Mouse (Mus musculus) liver, embryonic 13.5 days (tissue): ENCODE results near the gene Kazn. TPM values are rescaled to one million over a fixed set of nuclear protein-coding genes. Genes with fewer than 3 reads are reported as not detected.

ENCODE experiments used
- ATAC-seq: fragments of 200-750 bp; cut with Nextera tagmentation; 2 replicates; pipeline ENCODE4 v1.8.0; 2017; ENCODE audit warnings: low read depth, mild to moderate bottlenecking, moderate number of reproducible peaks, moderate library complexity
- DNase-seq: peaks from one replicate; pipeline ENCODE4 v3.0.0; 2022
- H3K27ac ChIP-seq: fragments of 300-500 bp; sonication (generic); 2 replicates; pipeline ENCODE4 v1.5.1; 2015; ENCODE audit warnings: moderate library complexity, mild to moderate bottlenecking, inconsistent platforms
- H3K27me3 ChIP-seq: fragments of 300-500 bp; sonication (generic); 2 replicates; pipeline ENCODE4 v1.6.1; 2015; ENCODE audit warnings: mild to moderate bottlenecking, inconsistent platforms
- H3K36me3 ChIP-seq: fragments of 300-500 bp; sonication (generic); 2 replicates; pipeline ENCODE4 v1.6.1; 2015; ENCODE audit warnings: mild to moderate bottlenecking, inconsistent platforms
- H3K4me1 ChIP-seq: fragments of 300-500 bp; sonication (generic); replicated peaks from 2 replicates; pipeline ENCODE4 v1.6.1; 2015; ENCODE audit warnings: inconsistent platforms
- H3K4me2 ChIP-seq: fragments of 300-500 bp; sonication (generic); 2 replicates; pipeline ENCODE4 v1.6.1; 2015; ENCODE audit warnings: inconsistent platforms, mild to moderate bottlenecking, moderate library complexity
- H3K4me3 ChIP-seq: fragments of 300-500 bp; sonication (generic); replicated peaks from 2 replicates; pipeline ENCODE4 v1.5.1; 2015; ENCODE audit warnings: mild to moderate bottlenecking, inconsistent platforms
- H3K9ac ChIP-seq: fragments of 300-500 bp; sonication (generic); 2 replicates; pipeline ENCODE4 v1.6.1; 2015; ENCODE audit warnings: mild to moderate bottlenecking, inconsistent platforms
- H3K9me3 ChIP-seq: fragments of 300-500 bp; sonication (generic); replicated peaks from 2 replicates; pipeline ENCODE4 v1.6.1; 2016; ENCODE audit warnings: inconsistent platforms
- WGBS: fragments of 180-500 bp; shearing (Covaris S2); methylation state at CpG from one replicate; pipeline ENCODE4 v1.1.7; 2015; ENCODE audit not compliant: insufficient replicate concordance; 5-methylcytosine and 5-hydroxymethylcytosine counted together
- polyA plus RNA-seq: library from polyadenylated mRNA; unstranded; fragments of >200 nt; fragmentation: Nextera tagmentation; extraction: Ambion mirVana; gene quantifications from 2 replicates; pipeline ENCODE4 v1.2.1, GENCODE M21; 2015

The Kazn gene
- polyA plus RNA-seq, 1 experiment from 2014 or later = 0.65 TPM

DNA sequence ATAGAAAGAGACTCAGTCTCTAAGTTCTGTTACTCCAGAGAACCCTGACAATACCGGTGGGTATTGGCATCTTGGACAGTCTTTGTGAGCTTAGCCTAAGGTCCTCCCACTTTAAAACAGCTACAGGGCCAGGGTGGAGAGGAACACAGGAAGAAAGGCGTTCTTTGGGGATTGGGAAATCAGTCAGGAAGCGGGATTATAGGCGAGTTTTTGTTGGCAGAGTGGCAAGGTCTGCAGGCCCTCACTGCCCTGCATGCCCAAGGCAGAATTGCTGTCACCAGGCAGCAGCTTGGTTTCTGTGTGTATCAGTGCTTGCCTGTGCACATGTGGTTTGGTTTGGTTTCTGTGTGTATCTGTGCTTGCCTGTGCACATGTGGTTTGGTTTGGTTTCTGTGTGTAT lies 22.5 kb upstream of the Kazn start:
- Histone ChIP-seq H3K27ac (no peak overlapping the region), H3K9me3 (no peaks in the 10 kb centered on the region), H3K4me2 (no peak overlapping the region), H3K9ac (no peak overlapping the region), H3K4me3 (no peak overlapping the region), H3K4me1 (no peaks in the 10 kb centered on the region), H3K36me3 (no peaks in the 10 kb centered on the region), H3K27me3 (no peaks in the 10 kb centered on the region)
- no peak for ATAC-seq
- no peak for DNase-seq
- 50% methylated on average over 4 of the region's 4 CpGs for WGBS

DNA sequence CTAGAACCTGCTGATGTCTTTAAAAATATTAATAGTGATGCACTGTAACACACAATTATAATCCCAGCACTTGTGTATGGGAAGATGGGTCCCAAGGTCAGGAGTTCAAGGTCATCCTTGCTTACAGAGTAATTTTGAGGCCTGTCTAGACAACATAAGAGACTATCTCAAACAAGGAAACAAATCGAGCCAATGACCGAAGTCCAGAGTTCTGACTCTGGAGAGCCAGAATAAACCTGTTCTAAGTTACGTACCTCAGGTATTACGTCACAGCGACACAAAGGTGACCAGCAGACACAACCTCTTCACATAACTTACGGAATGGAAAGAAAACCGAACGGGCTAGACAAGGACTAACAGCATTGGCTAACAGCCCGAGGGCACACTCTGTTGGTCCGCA lies 19.5 kb upstream of the Kazn start:
- Histone ChIP-seq H3K4me3 (no peak overlapping the region), H3K4me1 (no peaks in the 10 kb centered on the region), H3K9me3 (no peaks in the 10 kb centered on the region), H3K27ac (no peak overlapping the region), H3K36me3 (no peaks in the 10 kb centered on the region), H3K4me2 (no peak overlapping the region), H3K27me3 (no peaks in the 10 kb centered on the region), H3K9ac (no peak overlapping the region)
- 75% methylated on average over 10 of the region's 10 CpGs for WGBS
- ATAC-seq = no peak
- no peak for DNase-seq

DNA sequence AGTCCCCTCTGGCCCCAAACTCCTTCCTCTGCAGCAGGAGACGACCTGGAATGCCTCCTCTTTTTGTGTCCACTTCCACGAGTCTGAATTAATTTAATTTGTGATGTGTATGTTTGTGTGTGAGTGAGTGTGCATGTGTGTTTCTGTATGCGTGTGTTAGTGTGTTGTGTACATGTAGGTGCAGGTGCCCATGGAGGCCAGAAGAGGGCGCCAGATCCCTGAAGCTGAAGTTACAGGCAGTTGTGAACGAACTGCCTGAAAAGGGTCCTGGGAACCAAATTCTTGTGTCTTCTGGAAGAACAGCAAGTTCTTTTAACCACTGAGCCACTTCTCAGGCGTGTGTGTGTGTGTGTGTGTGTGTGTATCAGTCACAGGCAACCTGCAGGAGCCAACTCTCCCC lies 14.9 kb upstream of the Kazn start:
- no peak overlapping the region for H3K27ac ChIP-seq
- H3K4me1 ChIP-seq = no peaks in the 10 kb centered on the region
- H3K9me3 ChIP-seq = no peaks in the 10 kb centered on the region
- no peak overlapping the region for H3K4me2 ChIP-seq
- H3K27me3 ChIP-seq = no peaks in the 10 kb centered on the region
- no peak for DNase-seq
- ATAC-seq = no peak
- no peaks in the 10 kb centered on the region for H3K36me3 ChIP-seq
- no peak overlapping the region for H3K4me3 ChIP-seq
- no peak overlapping the region for H3K9ac ChIP-seq
- WGBS = 44% methylated on average over 6 of the region's 6 CpGs

DNA sequence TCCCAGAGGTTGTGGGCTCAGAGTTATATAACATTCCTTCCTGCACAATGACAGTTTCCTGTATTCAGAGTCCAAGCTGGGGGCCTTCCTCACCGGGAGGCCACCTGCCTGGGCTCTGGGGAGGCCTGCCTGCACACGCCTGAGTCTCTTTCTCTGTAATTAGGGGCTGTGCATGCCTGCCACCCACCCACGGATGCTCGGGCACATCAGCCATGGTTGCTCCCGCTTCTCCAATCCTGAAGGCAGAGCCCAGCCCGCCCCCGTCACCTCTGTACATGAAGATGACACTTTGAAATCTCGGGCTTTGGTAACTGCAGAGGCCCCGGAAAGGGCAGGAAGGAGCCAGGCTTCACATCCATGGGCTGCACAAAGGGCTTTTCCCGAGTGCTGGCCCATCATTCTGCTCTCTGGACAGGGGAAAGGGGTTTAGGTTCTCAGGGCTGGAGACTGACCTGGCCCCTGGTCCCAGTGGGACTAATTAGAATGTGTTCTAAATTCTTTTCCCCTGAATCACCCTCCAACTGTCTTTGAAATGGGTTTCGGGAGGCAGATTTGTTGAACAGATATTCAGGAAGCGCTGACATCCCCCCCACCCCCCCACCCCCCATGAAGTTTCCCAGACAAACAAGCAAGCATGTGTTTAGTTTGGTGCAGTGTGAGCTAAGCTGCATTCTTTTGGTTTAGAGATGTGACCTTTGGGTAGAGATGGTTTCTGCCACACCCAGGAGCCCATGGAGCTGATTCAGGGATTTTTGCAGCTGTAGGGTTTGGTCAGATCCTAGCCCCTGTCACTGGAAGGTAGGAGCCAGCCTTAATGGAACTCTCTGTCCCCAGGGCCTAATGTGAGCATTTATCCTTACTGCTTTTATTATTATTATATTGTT lies 12.5 kb upstream of the Kazn start:
- H3K36me3 ChIP-seq = no peaks in the 10 kb centered on the region
- WGBS = 44% methylated on average over 12 of the region's 12 CpGs
- H3K4me2 ChIP-seq = no peak overlapping the region
- no peak for ATAC-seq
- no peak overlapping the region for H3K9ac ChIP-seq
- H3K9me3 ChIP-seq = no peaks in the 10 kb centered on the region
- H3K4me3 ChIP-seq = no peak overlapping the region
- H3K4me1 ChIP-seq = no peaks in the 10 kb centered on the region
- no peaks in the 10 kb centered on the region for H3K27me3 ChIP-seq
- H3K27ac ChIP-seq = no peak overlapping the region
- DNase-seq = no peak

DNA sequence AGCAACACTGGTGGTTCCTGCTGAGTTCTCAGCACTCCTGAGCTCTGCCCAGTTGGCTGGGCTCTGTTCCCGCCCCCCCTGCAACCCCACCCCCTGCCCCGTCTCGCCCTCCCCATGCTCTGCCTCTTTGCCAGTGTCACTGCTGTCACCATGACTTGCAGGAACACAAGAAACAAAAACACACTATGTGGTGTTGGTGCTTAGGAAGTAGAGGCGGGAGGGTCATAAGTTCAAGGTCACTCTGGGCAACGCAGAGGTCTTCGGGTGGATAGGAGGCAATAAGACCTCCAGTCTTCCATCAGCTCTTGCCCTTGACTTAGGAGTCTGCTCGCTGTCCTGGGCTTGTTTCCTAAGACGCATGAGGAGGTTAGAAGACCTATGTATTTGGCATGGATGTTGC lies 10.9 kb upstream of the Kazn start:
- Histone ChIP-seq H3K9ac (no peak overlapping the region), H3K36me3 (no peaks in the 10 kb centered on the region), H3K27me3 (no peaks in the 10 kb centered on the region), H3K4me2 (no peak overlapping the region), H3K4me1 (no peaks in the 10 kb centered on the region), H3K27ac (no peak overlapping the region), H3K4me3 (no peak overlapping the region), H3K9me3 (no peaks in the 10 kb centered on the region)
- 70% methylated on average over 8 of the region's 8 CpGs for WGBS
- no peak for ATAC-seq
- no peak for DNase-seq

DNA sequence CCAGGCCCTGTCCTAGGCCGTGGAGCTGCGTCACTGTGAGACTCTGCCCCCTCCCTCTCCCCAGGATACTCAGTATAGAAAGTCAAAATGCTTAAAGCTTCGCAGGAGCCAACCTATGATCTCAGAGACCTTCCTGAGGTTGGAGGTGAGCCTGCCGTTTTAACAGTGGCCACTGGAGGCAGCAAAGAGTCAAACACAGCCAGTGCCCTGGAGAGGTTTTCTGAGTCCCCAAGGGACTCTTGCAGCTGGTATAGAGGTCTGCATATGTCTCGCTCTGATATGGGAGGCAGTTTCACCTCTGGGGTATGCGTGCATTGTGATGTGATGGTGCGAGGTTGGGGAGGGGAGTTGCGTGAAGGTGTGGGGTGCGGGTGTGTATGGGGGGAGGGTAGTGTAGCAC lies 10.2 kb upstream of the Kazn start:
- Histone ChIP-seq H3K36me3 (no peaks in the 10 kb centered on the region), H3K9ac (no peak overlapping the region), H3K4me2 (no peak overlapping the region), H3K4me3 (no peak overlapping the region), H3K9me3 (no peaks in the 10 kb centered on the region), H3K27me3 (no peaks in the 10 kb centered on the region), H3K4me1 (0 out of 2 replicates have a peak, but pooled peaks cover 5% of the 10 kb centered on the region), H3K27ac (no peak overlapping the region)
- DNase-seq (peak; percentile 20), ATAC-seq (no peak)
- WGBS = 16% methylated on average over 9 of the region's 9 CpGs

DNA sequence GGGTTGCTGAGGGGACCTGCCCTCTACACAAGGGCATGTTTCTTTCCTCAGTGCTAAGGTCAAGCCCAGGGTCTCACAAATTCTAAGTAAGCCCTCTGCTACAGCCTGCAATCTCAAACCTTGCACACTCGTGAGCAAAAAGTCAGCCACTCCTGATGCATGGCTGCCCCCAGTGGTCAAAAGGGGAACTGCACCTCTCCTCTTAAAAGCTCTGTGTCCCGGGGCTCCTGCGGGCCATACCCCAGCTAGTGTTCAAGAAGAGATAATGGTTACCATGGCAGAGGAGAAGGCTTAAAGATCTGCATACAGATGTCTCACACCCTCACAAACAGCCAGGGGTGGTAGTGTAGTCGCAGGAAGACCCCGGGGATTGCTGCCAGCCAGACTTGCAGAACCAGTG lies 9.2 kb upstream of the Kazn start:
- Histone ChIP-seq H3K27ac (no peak overlapping the region), H3K27me3 (no peaks in the 10 kb centered on the region), H3K4me1 (peaks cover 5% of the 10 kb centered on the region; the same call in 1 of the 2 replicates), H3K4me2 (no peak overlapping the region), H3K9ac (no peak overlapping the region), H3K4me3 (no peak overlapping the region), H3K9me3 (no peaks in the 10 kb centered on the region), H3K36me3 (no peaks in the 10 kb centered on the region)
- DNase-seq (peak; percentile 32), ATAC-seq (no peak)
- WGBS = 8% methylated on average over 5 of the region's 5 CpGs

DNA sequence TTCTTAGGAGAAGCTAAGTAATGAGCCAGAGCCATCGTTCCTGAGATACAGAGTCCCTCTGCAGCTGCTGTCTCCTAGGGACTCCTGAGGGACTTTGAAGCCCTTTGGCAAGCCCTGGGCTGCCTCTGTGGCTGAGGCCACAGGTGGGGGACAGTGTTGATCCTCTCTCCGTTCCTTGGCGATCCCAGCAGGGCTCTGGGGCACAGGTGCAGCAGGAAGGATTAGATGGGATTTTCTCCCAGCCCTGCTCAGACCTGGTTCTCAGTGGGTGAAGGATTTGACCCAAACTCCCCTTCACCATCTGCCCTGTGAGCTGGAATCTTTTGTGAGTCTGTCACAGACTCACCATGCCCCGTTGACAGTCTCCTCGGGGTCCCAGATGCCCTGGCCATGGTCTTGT lies 7.5 kb upstream of the Kazn start:
- ATAC-seq (no peak), DNase-seq (no peak)
- Histone ChIP-seq H3K27ac (no peak overlapping the region), H3K9ac (no peak overlapping the region), H3K4me1 (peaks cover 5% of the 10 kb centered on the region; the same call in 1 of the 2 replicates), H3K9me3 (no peaks in the 10 kb centered on the region), H3K4me2 (no peak overlapping the region), H3K36me3 (no peaks in the 10 kb centered on the region), H3K27me3 (no peaks in the 10 kb centered on the region), H3K4me3 (no peak overlapping the region)
- WGBS = 31% methylated on average over 5 of the region's 5 CpGs

DNA sequence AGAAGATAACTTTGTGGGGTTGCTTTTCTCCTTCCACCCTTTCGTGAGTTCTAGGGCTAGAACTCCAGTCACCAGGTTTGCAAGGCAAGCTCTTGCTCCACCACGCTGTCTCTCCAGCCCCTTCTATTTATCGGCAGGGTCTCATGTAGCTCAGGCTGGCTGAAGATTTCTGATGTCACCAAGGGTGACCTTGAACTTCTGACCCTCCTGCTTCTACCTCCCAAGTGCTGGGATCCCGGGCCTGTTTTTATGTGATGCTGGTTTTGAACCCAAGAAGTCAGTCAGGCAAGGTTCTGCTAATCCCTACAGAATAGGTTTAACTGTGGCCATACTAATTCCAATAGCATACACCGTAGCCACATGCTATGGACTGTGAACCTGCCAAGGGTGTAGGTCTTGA lies 5.4 kb upstream of the Kazn start:
- Histone ChIP-seq H3K4me2 (no peak overlapping the region), H3K4me3 (no peak overlapping the region), H3K4me1 (peaks cover 5% of the 10 kb centered on the region; the same call in 1 of the 2 replicates), H3K9me3 (no peaks in the 10 kb centered on the region), H3K9ac (no peak overlapping the region), H3K27ac (no peak overlapping the region), H3K36me3 (no peaks in the 10 kb centered on the region), H3K27me3 (peaks cover under 1% of the 10 kb centered on the region; the same call in 1 of the 2 replicates)
- DNase-seq = no peak
- no peak for ATAC-seq
- WGBS = 64% methylated on average over 5 of the region's 5 CpGs

DNA sequence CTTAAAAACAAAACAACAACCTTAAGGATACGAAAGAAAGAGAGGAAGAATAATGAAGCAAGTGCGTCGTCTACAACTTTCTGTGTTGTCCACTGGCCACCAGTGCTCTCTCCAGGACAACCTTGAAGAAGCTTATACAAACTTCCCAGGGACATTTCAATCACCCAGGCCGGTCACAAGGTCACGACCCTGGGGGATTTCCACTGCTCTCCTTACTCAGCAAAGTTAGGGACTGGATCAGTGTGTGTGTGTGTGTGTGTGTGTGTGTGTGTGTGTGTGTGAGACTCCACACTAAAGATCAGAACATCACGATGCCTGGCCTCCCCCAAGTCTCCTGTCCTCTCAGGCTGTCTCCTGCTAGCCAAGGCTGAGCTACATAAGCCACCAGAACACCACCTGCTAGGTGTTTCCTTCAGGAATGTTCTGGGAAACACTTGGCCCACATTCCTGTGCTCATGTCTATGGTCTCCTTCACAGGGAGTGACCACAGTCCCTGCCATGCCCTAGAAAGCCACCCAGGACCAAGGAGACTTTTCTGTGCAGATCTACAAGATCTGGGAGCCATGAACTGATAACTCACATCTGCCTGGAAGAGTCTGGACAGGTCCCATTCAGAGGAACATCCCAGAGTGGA lies 3.7 kb upstream of the Kazn start:
- Histone ChIP-seq H3K9me3 (no peaks in the 10 kb centered on the region), H3K9ac (no peak overlapping the region), H3K27me3 (peaks cover 18% of the 10 kb centered on the region), H3K4me1 (peaks cover 19% of the 10 kb centered on the region), H3K27ac (no peak overlapping the region), H3K4me3 (no peak overlapping the region), H3K4me2 (no peak overlapping the region), H3K36me3 (no peaks in the 10 kb centered on the region)
- WGBS = 78% methylated on average over 6 of the region's 6 CpGs
- ATAC-seq = no peak
- no peak for DNase-seq

DNA sequence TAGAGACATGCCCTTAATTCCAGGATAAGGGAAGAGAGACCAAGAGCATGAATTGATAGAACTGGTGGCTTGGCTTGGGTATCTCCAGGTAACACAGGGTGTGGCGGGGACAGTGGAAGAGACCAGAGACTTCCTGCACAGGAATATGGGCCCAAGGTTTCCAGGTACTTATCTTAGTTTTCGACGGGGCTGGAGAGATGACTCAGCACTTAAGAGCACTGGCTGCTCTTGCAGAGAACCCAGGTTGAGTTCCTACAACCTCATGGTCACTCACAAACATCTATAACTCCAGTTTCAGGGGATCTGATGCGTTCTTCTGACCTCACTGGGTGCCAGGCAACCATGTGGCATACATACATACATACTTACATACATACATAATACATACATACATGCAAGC lies 3.0 kb upstream of the Kazn start:
- no peak for ATAC-seq

DNA sequence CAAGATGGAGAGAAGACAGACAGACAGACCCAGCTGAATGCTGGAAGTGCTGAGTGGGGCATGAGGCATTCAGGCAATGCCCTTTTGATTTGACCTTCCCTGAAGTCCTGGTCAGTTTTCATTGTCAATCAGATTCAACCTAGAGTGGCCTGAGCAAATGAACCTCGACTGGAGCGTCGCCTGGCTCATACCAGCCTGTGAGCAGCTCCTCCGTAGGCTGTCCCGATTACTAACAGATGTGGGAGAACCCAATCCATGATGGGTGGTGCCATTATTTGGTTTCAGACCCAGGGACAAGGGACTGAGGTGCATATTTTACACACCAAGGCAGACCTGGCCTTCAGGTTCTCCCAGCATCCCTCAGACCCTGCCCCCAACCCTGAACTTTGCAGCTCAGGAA lies 1.7 kb upstream of the Kazn start:
- no peak overlapping the region for H3K9ac ChIP-seq

More for the DNA sequence above, 3.0 kb upstream of the Kazn start:
- H3K36me3 ChIP-seq = no peaks in the 10 kb centered on the region
- no peak overlapping the region for H3K4me3 ChIP-seq
- no peaks in the 10 kb centered on the region for H3K9me3 ChIP-seq
- DNase-seq = no peak
- H3K4me2 ChIP-seq = no peak overlapping the region
- no peak overlapping the region for H3K9ac ChIP-seq
- 32% methylated on average over 4 of the region's 4 CpGs for WGBS
- peaks cover 18% of the 10 kb centered on the region for H3K27me3 ChIP-seq
- peaks cover 23% of the 10 kb centered on the region for H3K4me1 ChIP-seq
- H3K27ac ChIP-seq = no peak overlapping the region

More for the DNA sequence above, 1.7 kb upstream of the Kazn start:
- H3K4me2 ChIP-seq = no peak overlapping the region
- ATAC-seq (no peak), DNase-seq (no peak)
- H3K4me1 ChIP-seq = peaks cover 23% of the 10 kb centered on the region
- 66% methylated on average over 5 of the region's 5 CpGs for WGBS
- H3K27ac ChIP-seq = no peak overlapping the region
- H3K9me3 ChIP-seq = no peaks in the 10 kb centered on the region
- H3K36me3 ChIP-seq = no peaks in the 10 kb centered on the region
- peaks cover 18% of the 10 kb centered on the region for H3K27me3 ChIP-seq
- H3K4me3 ChIP-seq = no peak overlapping the region
